Mouse (Mus musculus) hindbrain, embryonic 11.5 days (tissue): Measurements from ENCODE around the gene Map2k5. TPM values are rescaled to one million over a fixed set of nuclear protein-coding genes. Genes with fewer than 3 reads are reported as not detected.
A peak's percentile ranks its signal among the peaks of the same experiment; 100 is the strongest.

Source experiments
- ATAC-seq: fragments of 200-750 bp; cut with Nextera tagmentation; 2 replicates; pipeline ENCODE4 v1.8.0; 2017; ENCODE audit warnings: mild to moderate bottlenecking, moderate TSS enrichment, moderate library complexity; ENCODE audit not compliant: low FRiP score
- DNase-seq: peaks from one replicate; pipeline ENCODE4 v3.0.0-alpha.2; 2015; ENCODE audit warnings: low spot score
- H3K27ac ChIP-seq: fragments of 300-500 bp; sonication (generic); 2 replicates; pipeline ENCODE4 v1.5.1; 2014; ENCODE audit warnings: mild to moderate bottlenecking, low read depth, low read length
- H3K27me3 ChIP-seq: fragments of 300-500 bp; sonication (generic); 2 replicates; pipeline ENCODE4 v1.6.1; 2014; ENCODE audit warnings: mild to moderate bottlenecking, low read length, moderate library complexity, mixed read lengths; ENCODE audit not compliant: control insufficient read depth, insufficient read depth
- H3K36me3 ChIP-seq: fragments of 300-500 bp; sonication (generic); 2 replicates; pipeline ENCODE4 v1.6.1; 2014; ENCODE audit warnings: mild to moderate bottlenecking, low read length, moderate library complexity, mixed read lengths; ENCODE audit not compliant: control insufficient read depth, insufficient read depth
- H3K4me1 ChIP-seq: fragments of 300-500 bp; sonication (generic); replicated peaks from 2 replicates; pipeline ENCODE4 v1.6.1; 2014; ENCODE audit warnings: low read length, mixed read lengths; ENCODE audit not compliant: control insufficient read depth, insufficient read depth
- H3K4me2 ChIP-seq: fragments of 300-500 bp; sonication (generic); replicated peaks from 2 replicates; pipeline ENCODE4 v1.6.1; 2014; ENCODE audit warnings: mild to moderate bottlenecking, low read depth, low read length
- H3K4me3 ChIP-seq: fragments of 300-500 bp; sonication (generic); 2 replicates; pipeline ENCODE4 v1.5.1; 2014; ENCODE audit warnings: low read depth, low read length
- H3K9ac ChIP-seq: fragments of 300-500 bp; sonication (generic); 2 replicates; pipeline ENCODE4 v1.6.1; 2014; ENCODE audit warnings: low read depth, low read length
- H3K9me3 ChIP-seq: fragments of 300-500 bp; sonication (generic); 2 replicates; pipeline ENCODE4 v1.6.1; 2016; ENCODE audit warnings: low read length; ENCODE audit not compliant: control insufficient read depth
- WGBS: fragments of 180-500 bp; shearing (Covaris S2); extraction: QIAGEN DNeasy Blood & Tissue Kit; methylation state at CpG from one replicate; pipeline ENCODE4 v1.1.7; 2014; 5-methylcytosine and 5-hydroxymethylcytosine counted together
- polyA plus RNA-seq: library from polyadenylated mRNA; unstranded; fragments of >200 nt; fragmentation: Nextera tagmentation; extraction: Ambion mirVana; gene quantifications from 2 replicates; pipeline ENCODE4 v1.2.1, GENCODE M21; 2014

Gene Map2k5
- polyA plus RNA-seq, 1 experiment from 2014 or later, result 43.0 TPM

- Histone ChIP-seq H3K4me2 (peak overlapping the region; percentile 13; the same call in 1 of the 2 replicates), H3K27me3 (peaks cover 76% of the 10 kb centered on the region), H3K9ac (no peak overlapping the region), H3K4me3 (no peak overlapping the region), H3K4me1 (peaks cover 14% of the 10 kb centered on the region), H3K36me3 (no peaks in the 10 kb centered on the region), H3K9me3 (no peaks in the 10 kb centered on the region), H3K27ac (no peak overlapping the region)
- DNase-seq (peak; percentile 80), ATAC-seq (no peak)
- WGBS, result under 1% methylated on average over 16 of the region's 16 CpGs
Observed at GRCm38 (mm10) chr9:63135801-63136200, 241.9 kb downstream of the Map2k5 start.

GRCm38 (mm10) chr9:63135356-63135755 lies 242.3 kb downstream of the Map2k5 start:
- no peak overlapping the region for H3K4me3 ChIP-seq
- H3K27ac ChIP-seq, result no peak overlapping the region
- peaks cover 72% of the 10 kb centered on the region for H3K27me3 ChIP-seq
- no peaks in the 10 kb centered on the region for H3K36me3 ChIP-seq
- DNase-seq (no peak), ATAC-seq (no peak)
- H3K9me3 ChIP-seq, result no peaks in the 10 kb centered on the region
- H3K9ac ChIP-seq, result no peak overlapping the region
- H3K4me1 ChIP-seq, result peaks cover 14% of the 10 kb centered on the region
- 2% methylated on average over 11 of the region's 11 CpGs for WGBS
- peak overlapping the region; percentile 13; the same call in 1 of the 2 replicates for H3K4me2 ChIP-seq

- DNase-seq (peak; percentile 32), ATAC-seq (no peak)
- H3K4me1 ChIP-seq, result peaks cover 12% of the 10 kb centered on the region
- H3K27ac ChIP-seq, result no peak overlapping the region
- peak overlapping the region; percentile 15 for H3K4me3 ChIP-seq
- peak overlapping the region; percentile 26 for H3K4me2 ChIP-seq
- no peaks in the 10 kb centered on the region for H3K36me3 ChIP-seq
- H3K27me3 ChIP-seq, result peaks cover 55% of the 10 kb centered on the region
- no peaks in the 10 kb centered on the region for H3K9me3 ChIP-seq
- H3K9ac ChIP-seq, result no peak overlapping the region
- 12% methylated on average over 6 of the region's 6 CpGs for WGBS
Observed at GRCm38 (mm10) chr9:63133659-63134058, 244.0 kb downstream of the Map2k5 start.

GRCm38 (mm10) chr9:63132673-63133601 lies 244.8 kb downstream of the Map2k5 start:
- no peaks in the 10 kb centered on the region for H3K36me3 ChIP-seq
- peak overlapping the region; percentile 62 for H3K9ac ChIP-seq
- H3K27me3 ChIP-seq, result peaks cover 48% of the 10 kb centered on the region
- H3K9me3 ChIP-seq, result no peaks in the 10 kb centered on the region
- WGBS, result 1% methylated on average over 48 of the region's 48 CpGs
- ATAC-seq (peak; percentile 99), DNase-seq (peak; percentile 94)
- H3K4me2 ChIP-seq, result peak overlapping the region; percentile 79
- peak overlapping the region; percentile 63 for H3K4me3 ChIP-seq
- H3K4me1 ChIP-seq, result peaks cover 10% of the 10 kb centered on the region
- peak overlapping the region; percentile 55; the same call in 1 of the 2 replicates for H3K27ac ChIP-seq

DNA sequence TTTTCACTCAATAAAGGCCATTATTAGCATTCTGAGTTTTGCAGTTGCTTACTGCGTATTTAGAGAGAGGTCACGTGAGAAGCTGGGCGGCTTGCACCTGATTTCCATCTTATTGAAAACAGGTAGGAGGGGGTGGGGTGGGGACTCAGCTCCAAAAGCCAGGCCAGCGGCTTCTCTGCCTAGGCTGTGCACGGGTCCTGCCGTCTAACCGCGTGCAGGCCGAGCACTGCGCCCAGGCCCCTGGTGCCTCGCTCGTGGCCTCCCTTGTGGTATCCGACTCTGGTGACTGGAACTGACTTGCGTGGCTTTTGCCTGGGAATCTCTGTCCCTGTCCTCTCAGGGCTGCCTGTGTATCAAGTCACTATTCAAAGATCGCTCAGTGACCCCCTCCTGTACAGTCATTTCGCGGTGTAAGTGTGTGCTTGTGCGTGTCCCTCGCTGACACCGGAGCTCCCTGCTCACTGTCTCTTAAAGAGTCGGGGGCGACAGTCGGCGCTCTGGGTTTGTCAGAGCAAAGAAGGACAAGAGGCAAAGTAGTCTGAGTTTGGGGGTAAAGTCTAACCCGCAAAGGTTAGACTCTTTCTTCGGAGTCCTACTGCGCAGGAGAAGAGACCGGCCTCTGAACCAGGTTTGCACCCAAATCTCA lies 245.6 kb downstream of the Map2k5 start:
- no peaks in the 10 kb centered on the region for H3K9me3 ChIP-seq
- ATAC-seq, result peak; percentile 42

DNA sequence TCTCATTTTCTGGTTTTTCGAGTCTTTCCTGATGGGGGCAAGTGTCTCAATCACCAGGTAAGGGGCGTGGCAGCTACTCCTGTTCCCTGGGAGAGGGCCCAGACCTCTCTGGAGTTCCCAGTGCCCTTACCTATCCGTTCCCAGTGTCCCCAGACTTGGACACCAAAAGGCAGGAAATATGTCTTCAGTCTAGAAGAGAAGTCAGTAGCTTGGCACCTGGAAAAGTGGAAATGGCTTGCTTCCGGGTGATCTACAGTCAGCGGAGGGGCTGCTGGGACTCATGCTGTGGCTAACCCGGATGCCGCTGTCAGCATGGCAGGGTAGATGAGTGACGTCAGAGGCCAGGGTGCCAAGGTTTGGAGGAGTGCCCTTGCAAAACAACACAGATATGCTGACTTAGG lies 248.1 kb downstream of the Map2k5 start:
- Histone ChIP-seq H3K9me3 (no peaks in the 10 kb centered on the region), H3K36me3 (no peaks in the 10 kb centered on the region), H3K9ac (no peak overlapping the region), H3K4me1 (peaks cover 3% of the 10 kb centered on the region), H3K27ac (no peak overlapping the region), H3K27me3 (peaks cover 16% of the 10 kb centered on the region), H3K4me2 (no peak overlapping the region), H3K4me3 (no peak overlapping the region)
- ATAC-seq, result no peak
- no peak for DNase-seq
- WGBS, result 85% methylated on average over 8 of the region's 8 CpGs

More for the DNA sequence above, 245.6 kb downstream of the Map2k5 start:
- no peak overlapping the region for H3K27ac ChIP-seq
- H3K4me3 ChIP-seq, result peak overlapping the region; percentile 63
- peaks cover 39% of the 10 kb centered on the region for H3K27me3 ChIP-seq
- no peaks in the 10 kb centered on the region for H3K36me3 ChIP-seq
- peak overlapping the region; percentile 79 for H3K4me2 ChIP-seq
- WGBS, result 2% methylated on average over 28 of the region's 28 CpGs
- peak; percentile 67 for DNase-seq
- H3K4me1 ChIP-seq, result peaks cover 8% of the 10 kb centered on the region
- H3K9ac ChIP-seq, result peak overlapping the region; percentile 62

GRCm38 (mm10) chr9:63124512-63124911 lies 253.2 kb downstream of the Map2k5 start:
- Histone ChIP-seq H3K9ac (no peak overlapping the region), H3K36me3 (no peaks in the 10 kb centered on the region), H3K27ac (no peak overlapping the region), H3K4me2 (no peak overlapping the region), H3K27me3 (no peaks in the 10 kb centered on the region), H3K4me3 (no peak overlapping the region), H3K4me1 (0 out of 2 replicates have a peak, but pooled peaks cover 2% of the 10 kb centered on the region), H3K9me3 (no peaks in the 10 kb centered on the region)
- DNase-seq (no peak), ATAC-seq (no peak)
- 47% methylated on average over 9 of the region's 9 CpGs for WGBS

DNA sequence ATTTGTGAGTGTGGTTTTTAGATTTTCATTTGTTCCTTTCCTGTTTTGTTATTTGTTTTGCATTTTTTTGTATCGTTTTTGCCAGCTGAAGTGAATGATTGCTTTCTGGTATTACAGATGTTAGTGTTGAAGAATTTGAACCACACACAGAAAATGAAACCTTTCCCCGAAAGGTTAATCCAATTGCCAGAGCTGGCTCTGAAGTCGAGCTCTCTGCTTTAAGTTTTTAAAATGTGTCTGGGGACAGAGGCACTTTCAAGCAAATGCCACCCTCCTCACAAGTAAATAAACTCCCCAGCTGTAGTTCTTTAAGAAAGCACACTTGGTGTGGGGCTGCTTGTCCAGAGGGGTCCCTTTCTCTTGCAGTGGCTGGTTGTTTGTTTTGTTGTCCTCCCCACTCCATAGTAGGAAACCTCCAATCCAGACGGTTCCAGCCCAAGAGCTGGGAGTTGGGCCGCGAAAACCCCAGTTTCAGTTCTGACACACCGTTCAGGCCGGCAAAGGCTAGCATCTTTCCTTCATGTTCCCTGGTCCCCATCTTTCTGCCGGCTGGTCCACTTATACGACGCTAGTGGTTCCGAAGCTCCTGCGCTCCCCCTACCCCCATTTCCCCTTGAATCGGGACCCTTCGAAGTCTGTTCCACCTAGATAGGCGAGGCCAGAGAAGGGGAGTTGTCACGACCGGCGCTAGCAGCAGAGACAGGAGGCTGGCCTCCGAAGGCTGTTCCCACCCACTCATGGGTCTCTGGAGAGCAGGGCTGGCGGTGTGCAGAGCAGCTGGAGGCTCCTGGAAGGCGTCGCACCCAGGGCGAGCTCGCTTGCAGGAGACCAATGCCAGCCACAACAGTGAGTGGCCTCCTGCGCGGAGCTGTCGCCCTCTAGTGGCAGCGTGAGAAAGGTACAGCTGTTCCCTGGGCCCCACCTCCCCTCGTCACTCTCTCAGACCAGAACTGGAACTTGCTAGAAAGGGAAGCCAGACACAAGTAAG lies 254.0 kb downstream of the Map2k5 start:
- peak overlapping the region; percentile 77 for H3K4me2 ChIP-seq
- peak overlapping the region; percentile 61 for H3K9ac ChIP-seq
- ATAC-seq, result peak; percentile 84
- H3K4me1 ChIP-seq, result 0 out of 2 replicates have a peak, but pooled peaks cover 2% of the 10 kb centered on the region
- no peaks in the 10 kb centered on the region for H3K36me3 ChIP-seq
- no peaks in the 10 kb centered on the region for H3K9me3 ChIP-seq
- peak; percentile 94 for DNase-seq
- H3K27me3 ChIP-seq, result no peaks in the 10 kb centered on the region
- H3K27ac ChIP-seq, result no peak overlapping the region
- WGBS, result 7% methylated on average over 30 of the region's 30 CpGs
- H3K4me3 ChIP-seq, result peak overlapping the region; percentile 32
